21 mouse cellular contexts compared by ENCODE assay signal in the genomic region with DNA sequence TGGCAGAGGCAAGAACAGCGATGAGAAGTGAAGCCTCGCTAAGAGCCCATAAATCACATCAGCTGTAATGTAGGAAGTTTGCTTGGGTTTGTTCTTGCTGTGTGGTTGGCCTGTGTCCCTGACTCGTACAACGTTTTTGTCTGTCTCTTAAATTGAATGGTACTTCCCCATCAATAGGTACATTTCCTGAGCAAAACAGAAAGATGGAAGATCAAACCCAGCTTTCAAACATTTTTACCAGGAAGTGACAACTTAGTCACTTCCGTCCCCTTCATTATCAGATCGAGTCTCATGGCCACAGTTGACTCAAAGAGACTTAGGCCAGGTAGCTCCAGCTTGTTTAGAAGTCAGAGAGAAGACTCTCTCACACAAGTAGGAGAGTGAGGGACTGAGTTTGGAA. TPM values are rescaled to one million over a fixed set of nuclear protein-coding genes. Genes with fewer than 3 reads are reported as not detected.
DNase-seq lines count a peak whose midpoint lies in the region; ATAC-seq and TF ChIP-seq lines count a peak whose summit lies in the region.
"Had no signal": no experiment of that assay in that cellular context is flagged by ENCODE, and none has a peak within 500 bp of the region (broad histone marks: within the 10 kb centered on the region; RNA-seq: fewer than 3 reads in every experiment).

No protein-coding gene starts in this region.

- intact Hi-C loops in heart, postnatal 10 days (cut with DNase I): no loop called here

- no peak overlapping the region for H3K4me3 ChIP-seq in stomach, postnatal 0 days (ENCODE audit: low read depth, low read length)
- H3K4me3 ChIP-seq: embryonic facial prominence, embryonic 10.5 days; embryonic facial prominence, embryonic 12.5 days; forebrain, embryonic 12.5 days had no signal

- H3K4me1 ChIP-seq in stomach, postnatal 0 days (replicated peaks; ENCODE audit: control insufficient read depth, insufficient read depth): no peaks in the 10 kb centered on the region
- H3K4me1 ChIP-seq: embryonic facial prominence, embryonic 10.5 days; forebrain, embryonic 12.5 days had no signal

- no peak for TF ChIP-seq EP300 in stomach, postnatal 0 days (optimal IDR thresholded peaks at IDR 0.05)

- no peak overlapping the region for H3K27ac ChIP-seq in stomach, postnatal 0 days (replicated peaks)
- H3K27ac ChIP-seq: embryonic facial prominence, embryonic 10.5 days; embryonic facial prominence, embryonic 12.5 days; forebrain, embryonic 12.5 days had no signal

- H3K36me3 ChIP-seq in stomach, postnatal 0 days (ENCODE audit: control insufficient read depth, insufficient read depth, low read length): no peaks in the 10 kb centered on the region
- H3K36me3 ChIP-seq: G1E had no signal

- no peak for ATAC-seq in stomach, postnatal 0 days (ENCODE audit: low FRiP score, low TSS enrichment)
- ATAC-seq: forebrain, embryonic 14.5 days; forebrain, embryonic 16.5 days; Patski had no signal

- H3K4me2 ChIP-seq in stomach, postnatal 0 days (replicated peaks; ENCODE audit: low read depth): no peak overlapping the region
- H3K4me2 ChIP-seq: embryonic facial prominence, embryonic 12.5 days; forebrain, embryonic 12.5 days had no signal

- no peak overlapping the region for H3K9ac ChIP-seq in stomach, postnatal 0 days (ENCODE audit: low read length)
- H3K9ac ChIP-seq: embryonic facial prominence, embryonic 12.5 days; forebrain, embryonic 12.5 days had no signal

- no peak for TF ChIP-seq CTCF in stomach, postnatal 0 days (IDR thresholded peaks at IDR 0.05; ENCODE audit: low read depth)

- H3K9me3 ChIP-seq in stomach, postnatal 0 days (ENCODE audit: control insufficient read depth, low read length): no peaks in the 10 kb centered on the region
- H3K9me3 ChIP-seq: embryonic facial prominence, embryonic 10.5 days; embryonic facial prominence, embryonic 12.5 days; forebrain, embryonic 12.5 days; G1E had no signal

- 64% methylated on average over 6 of the region's 6 CpGs for WGBS in stomach, postnatal 0 days

- no peaks in the 10 kb centered on the region for H3K27me3 ChIP-seq in stomach, postnatal 0 days (ENCODE audit: control insufficient read depth, insufficient read depth, low read length)
- H3K27me3 ChIP-seq: CH12.LX; embryonic facial prominence, embryonic 12.5 days; forebrain, embryonic 12.5 days; Patski had no signal

- peak; percentile 64 for DNase-seq in CD4-positive, CD25-positive, alpha-beta regulatory T cell, adult 2 months (ENCODE audit: low read depth, low spot score)
- DNase-seq in T-cell, adult 2 months (ENCODE audit: low spot score): peak; percentile 31
- DNase-seq in induced T-regulatory cell, adult 2 months (ENCODE audit: low read depth): peak; percentile 64
- peak; percentile 68 for DNase-seq in naive thymus-derived CD4-positive, alpha-beta T cell, adult 2 months (ENCODE audit: low read depth)
- no peak for DNase-seq in stomach, postnatal 0 days (ENCODE audit: low spot score)
- DNase-seq in urinary bladder, postnatal 4 days (ENCODE audit: low spot score in 2 of 2): no peak
- DNase-seq in heart, postnatal 10 days: no peak
- no peak for DNase-seq in cerebellum, postnatal 25 days
- DNase-seq: adrenal gland, postnatal 14 days; cerebellum, adult 11-12 months; cerebellum, adult 8-10 months; cerebellum, adult 9-11 months; cerebellum, postnatal 14 days had no signal

RNA-seq across cellular contexts. Expression of a gene that starts 50.3 kb away (rescaled TPM):
- polyA plus RNA-seq in stomach, postnatal 0 days (2015; fragmentation: Nextera tagmentation; extraction: Ambion mirVana): 29.7 and 44.0 TPM in 2 replicates
- total RNA-seq in heart, postnatal 10 days (2021): 100 to 1,000 TPM; 105 to 121 TPM

Comparison
In these comparisons a context has a peak if more than half of its experiments do, and no peak if none do; other contexts are left out.
1. DNase-seq: peak in CD4-positive, CD25-positive, alpha-beta regulatory T cell, adult 2 months (single experiment), T-cell, adult 2 months (single experiment), induced T-regulatory cell, adult 2 months (single experiment) and naive thymus-derived CD4-positive, alpha-beta T cell, adult 2 months (single experiment); none in stomach, postnatal 0 days (single experiment), urinary bladder, postnatal 4 days (0 of 2), heart, postnatal 10 days (0 of 2) and cerebellum, postnatal 25 days (0 of 2).